Mouse (Mus musculus) layer of hippocampus, adult 2 months (tissue): Measurements from ENCODE around the gene Fam110a. TPM values are rescaled to one million over a fixed set of nuclear protein-coding genes. Genes with fewer than 3 reads are reported as not detected.

ENCODE experiments used
- DNase-seq, 2 experiments: peaks; one replicate each; pipeline ENCODE4 v3.0.0; 2022; ENCODE audit warnings: low spot score in 2 of 2
- H3K27ac ChIP-seq: fragments of 200-600 bp; 2 replicates; pipeline ENCODE4 v1.8.1; 2022
- H3K4me3 ChIP-seq: fragments of 200-600 bp; 2 replicates; pipeline ENCODE4 v1.8.1; 2022; ENCODE audit warnings: mild to moderate bottlenecking
- CTCF ChIP-seq: fragments of 200-600 bp; conservative IDR thresholded peaks from 2 replicates; pipeline ENCODE4 v1.8.1; 2022; ENCODE audit warnings: antibody characterized with exemption, mild to moderate bottlenecking, moderate library complexity
- total RNA-seq, 2 experiments: library from RNA; stranded (reverse); gene quantifications; 2 replicates each; pipeline ENCODE4 v1.2.3; 2021

The Fam110a gene
- total RNA-seq, 2 experiments from 2014 or later, result 7.8 to 8.0 TPM

- no peak overlapping the region for H3K27ac ChIP-seq
- TF ChIP-seq CTCF, result peak; percentile 51
- H3K4me3 ChIP-seq, result no peak overlapping the region
- DNase-seq, result no peak
Observed at GRCm38 (mm10) chr2:151975295-151975694, 4.7 kb downstream of the Fam110a start.

GRCm38 (mm10) chr2:151973595-151974562 is 6.1 kb downstream of the Fam110a start:
- TF ChIP-seq CTCF, result 0 out of 2 replicates have a peak, but pooled peaks have one; percentile 20
- no peak for DNase-seq
- Histone ChIP-seq H3K27ac (no peak overlapping the region), H3K4me3 (peak overlapping the region; percentile 32; the same call in 1 of the 2 replicates)

- H3K4me3 ChIP-seq, result peak overlapping the region; percentile 32; the same call in 1 of the 2 replicates
- H3K27ac ChIP-seq, result no peak overlapping the region
- TF ChIP-seq CTCF, result no peak
- DNase-seq, result no peak
Observed at GRCm38 (mm10) chr2:151972880-151973594, 7.0 kb downstream of the Fam110a start.

- H3K27ac ChIP-seq, result no peak overlapping the region
- TF ChIP-seq CTCF, result no peak
- no peak for DNase-seq
- no peak overlapping the region for H3K4me3 ChIP-seq
Observed at GRCm38 (mm10) chr2:151971748-151972147, 8.3 kb downstream of the Fam110a start.

GRCm38 (mm10) chr2:151970191-151971172 is 9.5 kb downstream of the Fam110a start:
- no peak overlapping the region for H3K27ac ChIP-seq
- H3K4me3 ChIP-seq, result peak overlapping the region; percentile 45
- no peak for TF ChIP-seq CTCF
- peak; percentile 73 to 75 for DNase-seq

- no peak for TF ChIP-seq CTCF
- DNase-seq, result no peak
- no peak overlapping the region for H3K27ac ChIP-seq
- no peak overlapping the region for H3K4me3 ChIP-seq
Observed at GRCm38 (mm10) chr2:151969396-151969795, 10.6 kb downstream of the Fam110a start.

- no peak overlapping the region for H3K27ac ChIP-seq
- H3K4me3 ChIP-seq, result no peak overlapping the region
- no peak for DNase-seq
- TF ChIP-seq CTCF, result no peak
Observed at GRCm38 (mm10) chr2:151968986-151969385, 11.0 kb downstream of the Fam110a start.

GRCm38 (mm10) chr2:151968451-151968850 is 11.6 kb downstream of the Fam110a start:
- TF ChIP-seq CTCF, result no peak
- no peak overlapping the region for H3K27ac ChIP-seq
- DNase-seq, result no peak

GRCm38 (mm10) chr2:151967792-151968191 is 12.2 kb downstream of the Fam110a start:
- DNase-seq, result no peak
- TF ChIP-seq CTCF, result no peak
- Histone ChIP-seq H3K4me3 (no peak overlapping the region), H3K27ac (no peak overlapping the region)

More at GRCm38 (mm10) chr2:151968451-151968850, 11.6 kb downstream of the Fam110a start:
- no peak overlapping the region for H3K4me3 ChIP-seq

- DNase-seq, result no peak
- Histone ChIP-seq H3K4me3 (no peak overlapping the region), H3K27ac (no peak overlapping the region)
- no peak for TF ChIP-seq CTCF
Observed at GRCm38 (mm10) chr2:151967176-151967750, 12.8 kb downstream of the Fam110a start.

GRCm38 (mm10) chr2:151964052-151964451 is 16.0 kb downstream of the Fam110a start:
- DNase-seq, result no peak
- Histone ChIP-seq H3K4me3 (no peak overlapping the region), H3K27ac (no peak overlapping the region)
- TF ChIP-seq CTCF, result no peak

- Histone ChIP-seq H3K27ac (no peak overlapping the region; the same call in 1 of the 2 replicates), H3K4me3 (no peak overlapping the region)
- DNase-seq, result no peak
- no peak for TF ChIP-seq CTCF
Observed at GRCm38 (mm10) chr2:151963319-151963718, 16.7 kb downstream of the Fam110a start.
